Mouse (Mus musculus) heart, embryonic 16.5 days (tissue): ENCODE measurements around the gene Pde6g. TPM values are rescaled to one million over a fixed set of nuclear protein-coding genes. Genes with fewer than 3 reads are reported as not detected.

Source experiments
- ATAC-seq: fragments of 200-750 bp; cut with Nextera tagmentation; replicated peaks from 2 replicates; pipeline ENCODE4 v1.8.0; 2017; ENCODE audit warnings: moderate number of reproducible peaks; ENCODE audit not compliant: insufficient read depth, low FRiP score; ENCODE audit errors: extremely low read depth
- H3K27ac ChIP-seq: fragments of 300-500 bp; sonication (generic); 2 replicates; pipeline ENCODE4 v1.5.1; 2014; ENCODE audit warnings: mild to moderate bottlenecking, low read length, control low read depth, moderate library complexity
- H3K27me3 ChIP-seq: fragments of 300-500 bp; sonication (generic); 2 replicates; pipeline ENCODE4 v1.6.1; 2014; ENCODE audit warnings: low read length, mixed read lengths; ENCODE audit not compliant: control insufficient read depth, insufficient read depth
- H3K36me3 ChIP-seq: fragments of 300-500 bp; sonication (generic); 2 replicates; pipeline ENCODE4 v1.6.1; 2014; ENCODE audit not compliant: control insufficient read depth, insufficient read depth
- H3K4me1 ChIP-seq: fragments of 300-500 bp; sonication (generic); 2 replicates; pipeline ENCODE4 v1.6.1; 2014; ENCODE audit warnings: low read length, mixed read lengths; ENCODE audit not compliant: control insufficient read depth, insufficient read depth
- H3K4me2 ChIP-seq: fragments of 300-500 bp; sonication (generic); 2 replicates; pipeline ENCODE4 v1.6.1; 2014; ENCODE audit warnings: low read depth, mild to moderate bottlenecking, control low read depth, low read length
- H3K4me3 ChIP-seq: fragments of 300-500 bp; sonication (generic); 2 replicates; pipeline ENCODE4 v1.5.1; 2014; ENCODE audit warnings: mild to moderate bottlenecking, control low read depth, low read length
- H3K9ac ChIP-seq: fragments of 300-500 bp; sonication (generic); 2 replicates; pipeline ENCODE4 v1.6.1; 2014; ENCODE audit warnings: low read length, control low read depth
- H3K9me3 ChIP-seq: fragments of 300-500 bp; sonication (generic); replicated peaks from 2 replicates; pipeline ENCODE4 v1.6.1; 2016; ENCODE audit warnings: low read length; ENCODE audit not compliant: control insufficient read depth
- WGBS: fragments of 180-500 bp; shearing (Covaris S2); extraction: QIAGEN DNeasy Blood & Tissue Kit; methylation state at CpG from one replicate; pipeline ENCODE4 v1.1.7; 2014; 5-methylcytosine and 5-hydroxymethylcytosine counted together
- polyA plus RNA-seq: library from polyadenylated mRNA; unstranded; fragments of >200 nt; fragmentation: Nextera tagmentation; extraction: Ambion mirVana; gene quantifications from 2 replicates; pipeline ENCODE4 v1.2.1, GENCODE M21; 2015

Pde6g gene
- 0.28 and 0.29 TPM in 2 replicates for polyA plus RNA-seq

DNA sequence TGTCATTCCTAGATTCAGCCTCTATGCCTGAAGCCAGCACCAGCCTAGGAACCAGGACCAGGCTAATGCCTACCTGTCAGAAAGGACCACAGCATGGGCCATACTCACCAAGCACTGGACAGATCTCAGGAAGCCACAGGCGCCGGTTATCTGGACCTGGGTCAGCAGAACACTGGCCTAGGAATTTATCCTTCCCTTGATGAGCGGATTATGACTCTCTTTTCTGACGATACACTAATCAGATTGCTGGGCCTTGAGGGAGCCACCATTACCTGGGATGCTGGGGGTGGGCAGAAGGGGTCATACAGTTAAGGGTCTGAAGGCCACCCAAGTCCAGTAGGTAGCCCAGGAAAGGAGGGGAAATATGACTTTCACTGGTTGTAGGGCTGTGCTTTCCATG, at the start of gene Pde6g:
TSS of gene Pde6g (minus strand) at position 195 of the 400 bp plus-strand sequence.
- no peak within 1 kb of the TSS for H3K4me2 ChIP-seq
- peaks cover 5% of the 10 kb centered on the region for H3K4me1 ChIP-seq
- H3K9me3 ChIP-seq: no peaks in the 10 kb centered on the region
- no peak within 1 kb of the TSS for H3K9ac ChIP-seq
- no peaks in the 10 kb centered on the region for H3K36me3 ChIP-seq
- no peaks in the 10 kb centered on the region for H3K27me3 ChIP-seq
- no peak within 1 kb of the TSS for H3K4me3 ChIP-seq
- ATAC-seq: no peak
- WGBS: 80% methylated on average over 4 of the region's 4 CpGs
- H3K27ac ChIP-seq: no peak within 1 kb of the TSS

DNA sequence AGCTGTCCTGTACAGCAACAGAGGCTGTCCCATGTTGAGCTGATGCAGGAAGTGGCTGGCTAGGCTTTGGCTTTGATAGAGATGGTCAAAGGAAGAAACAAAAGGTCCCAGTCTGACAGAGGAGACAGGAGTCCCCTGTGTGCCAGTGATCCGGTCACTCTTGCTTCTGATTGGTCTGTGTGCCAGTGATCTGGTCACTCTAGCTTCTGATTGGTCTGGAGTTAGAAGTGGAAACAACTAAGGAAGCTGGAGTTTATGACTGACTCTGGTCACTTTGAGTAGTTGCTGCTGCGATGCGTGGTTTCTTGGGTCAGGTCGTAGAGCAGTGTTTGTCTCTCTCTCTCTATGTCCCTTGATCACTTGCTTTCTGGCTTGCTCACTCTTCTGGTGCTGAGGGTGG, 48.4 kb upstream of the Pde6g start:
- H3K27me3 ChIP-seq: no peaks in the 10 kb centered on the region
- H3K9me3 ChIP-seq: no peaks in the 10 kb centered on the region
- peaks cover 6% of the 10 kb centered on the region; the same call in 1 of the 2 replicates for H3K4me1 ChIP-seq
- H3K27ac ChIP-seq: no peak overlapping the region
- no peak for ATAC-seq
- no peak overlapping the region for H3K4me2 ChIP-seq
- peaks cover 13% of the 10 kb centered on the region; the same call in 1 of the 2 replicates for H3K36me3 ChIP-seq
- no peak overlapping the region for H3K4me3 ChIP-seq
- H3K9ac ChIP-seq: no peak overlapping the region
- 78% methylated on average over 4 of the region's 4 CpGs for WGBS

DNA sequence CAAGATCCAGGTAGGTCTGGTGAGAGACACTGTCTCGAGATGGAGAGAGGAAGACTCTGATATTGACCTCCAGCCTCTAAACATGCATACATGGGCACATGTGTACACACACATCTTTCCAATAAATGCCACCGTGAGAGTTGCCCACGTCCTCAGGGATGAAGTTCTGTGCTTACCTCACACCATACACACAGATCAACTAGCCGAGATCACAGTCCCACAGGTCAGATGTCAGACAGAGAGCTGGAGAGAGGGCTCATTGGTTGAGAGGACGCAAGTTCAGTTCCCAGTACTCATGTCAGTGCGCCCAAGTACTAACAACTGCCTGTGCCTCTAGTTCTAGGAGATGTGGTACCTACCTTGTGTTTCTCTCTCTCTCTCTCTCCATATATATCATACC, 47.7 kb upstream of the Pde6g start:
- 55% methylated on average over 6 of the region's 6 CpGs for WGBS
- H3K9ac ChIP-seq: no peak overlapping the region

DNA sequence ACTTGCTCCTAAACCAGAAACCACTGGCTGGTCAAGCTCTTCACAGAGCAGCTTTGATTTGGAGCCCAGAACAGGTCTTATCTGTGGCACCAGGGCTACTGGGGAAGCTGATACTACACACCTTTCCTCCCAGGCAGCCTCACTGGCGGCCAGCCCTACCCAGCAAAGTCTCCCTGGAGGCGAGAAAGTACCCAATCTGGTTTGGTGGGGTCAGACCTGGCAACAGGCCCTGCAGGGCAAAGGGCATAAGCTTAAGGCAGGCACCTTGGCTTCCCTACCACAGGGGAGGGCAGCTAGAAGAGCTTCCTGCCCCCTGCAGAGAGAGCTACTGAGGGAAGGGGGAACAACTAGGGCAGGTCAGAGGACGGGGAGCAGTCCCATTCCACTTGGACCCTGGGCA, 47.1 kb upstream of the Pde6g start:
- H3K27me3 ChIP-seq: no peaks in the 10 kb centered on the region
- no peak for ATAC-seq
- H3K9me3 ChIP-seq: no peaks in the 10 kb centered on the region
- no peak overlapping the region for H3K4me2 ChIP-seq
- peaks cover 6% of the 10 kb centered on the region; the same call in 1 of the 2 replicates for H3K4me1 ChIP-seq
- WGBS: 16% methylated on average over 3 of the region's 3 CpGs
- H3K4me3 ChIP-seq: no peak overlapping the region
- H3K36me3 ChIP-seq: peaks cover 15% of the 10 kb centered on the region
- peak overlapping the region; percentile 18; the same call in 1 of the 2 replicates for H3K9ac ChIP-seq
- H3K27ac ChIP-seq: no peak overlapping the region

More for the DNA sequence above, 47.7 kb upstream of the Pde6g start:
- Histone ChIP-seq H3K4me2 (no peak overlapping the region), H3K36me3 (peaks cover 13% of the 10 kb centered on the region; the same call in 1 of the 2 replicates), H3K4me3 (no peak overlapping the region), H3K27ac (no peak overlapping the region), H3K27me3 (no peaks in the 10 kb centered on the region), H3K9me3 (no peaks in the 10 kb centered on the region), H3K4me1 (peaks cover 6% of the 10 kb centered on the region; the same call in 1 of the 2 replicates)
- ATAC-seq: no peak

DNA sequence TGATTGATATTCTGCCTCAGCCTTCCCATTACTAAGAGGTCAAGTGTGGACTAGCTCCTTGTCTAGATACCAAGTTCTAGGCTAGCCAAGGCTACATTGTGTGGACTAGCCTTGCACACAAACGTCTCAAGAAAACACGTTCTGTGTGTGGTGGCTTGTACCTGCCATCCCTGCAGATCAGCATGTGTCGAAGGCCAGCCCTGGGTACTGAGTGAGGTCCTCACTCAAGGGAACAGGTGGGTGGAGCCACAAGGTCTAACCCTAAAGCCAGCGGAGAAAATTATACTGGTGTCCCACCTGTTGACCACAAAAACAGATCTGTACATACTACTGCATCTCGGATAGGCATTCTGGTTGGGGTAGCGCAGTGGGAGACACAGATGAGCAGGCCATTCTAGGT, 46.6 kb upstream of the Pde6g start:
- Histone ChIP-seq H3K27ac (no peak overlapping the region), H3K4me2 (no peak overlapping the region), H3K4me1 (peaks cover 6% of the 10 kb centered on the region; the same call in 1 of the 2 replicates), H3K27me3 (no peaks in the 10 kb centered on the region), H3K9me3 (no peaks in the 10 kb centered on the region), H3K4me3 (no peak overlapping the region), H3K9ac (no peak overlapping the region), H3K36me3 (peaks cover 20% of the 10 kb centered on the region)
- ATAC-seq: no peak
- 77% methylated on average over 6 of the region's 6 CpGs for WGBS

DNA sequence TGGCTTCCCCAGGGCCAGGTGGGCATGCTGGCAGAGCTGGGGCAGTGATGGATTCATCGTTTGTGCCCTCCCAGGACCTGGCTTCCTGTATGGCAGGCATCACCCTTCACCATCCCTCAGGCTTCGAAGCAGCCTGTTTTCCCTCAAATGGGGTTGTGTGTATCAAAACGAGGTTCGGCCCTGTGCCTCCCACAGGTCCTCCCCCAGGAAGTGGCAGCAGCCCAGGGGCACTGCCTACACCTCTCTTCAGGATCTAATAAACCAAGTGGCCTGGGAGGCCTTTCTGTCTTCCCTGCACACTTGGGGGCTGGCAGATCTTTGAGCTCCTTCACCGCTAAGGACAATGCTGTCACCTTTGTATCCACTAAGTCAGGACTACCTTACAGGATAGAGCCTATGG, 45.6 kb upstream of the Pde6g start:
- no peak overlapping the region for H3K4me3 ChIP-seq
- no peaks in the 10 kb centered on the region for H3K9me3 ChIP-seq
- no peak overlapping the region for H3K9ac ChIP-seq
- no peaks in the 10 kb centered on the region for H3K27me3 ChIP-seq
- H3K36me3 ChIP-seq: peaks cover 20% of the 10 kb centered on the region
- no peak overlapping the region for H3K27ac ChIP-seq
- ATAC-seq: no peak
- WGBS: 87% methylated on average over 5 of the region's 5 CpGs
- H3K4me2 ChIP-seq: no peak overlapping the region
- H3K4me1 ChIP-seq: peaks cover 6% of the 10 kb centered on the region; the same call in 1 of the 2 replicates

DNA sequence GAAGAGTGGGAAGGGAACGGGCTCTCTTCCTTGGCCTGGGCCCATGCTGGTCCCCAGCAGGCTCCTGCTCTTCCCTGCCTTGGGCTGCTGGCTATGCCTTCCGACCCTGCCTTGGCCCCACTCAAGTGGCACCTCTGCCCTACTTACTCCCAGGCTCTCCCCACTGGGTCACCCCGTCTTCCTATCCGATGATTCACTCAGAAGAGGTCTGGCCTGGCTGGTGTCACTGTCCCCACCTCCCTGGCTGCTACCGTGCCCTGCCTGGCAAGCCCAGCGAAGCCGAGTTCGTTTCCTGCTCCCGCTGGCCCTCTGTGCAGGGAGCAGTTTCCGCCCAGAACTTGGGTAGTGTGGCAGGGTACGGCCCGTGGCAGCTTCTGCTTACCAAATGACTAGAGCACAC, 44.9 kb upstream of the Pde6g start:
- H3K4me2 ChIP-seq: no peak overlapping the region
- no peak for ATAC-seq
- H3K4me3 ChIP-seq: no peak overlapping the region
- H3K27ac ChIP-seq: no peak overlapping the region
- H3K9ac ChIP-seq: no peak overlapping the region
- 93% methylated on average over 12 of the region's 12 CpGs for WGBS
- no peaks in the 10 kb centered on the region for H3K9me3 ChIP-seq
- peaks cover 9% of the 10 kb centered on the region for H3K4me1 ChIP-seq
- H3K36me3 ChIP-seq: peaks cover 20% of the 10 kb centered on the region
- H3K27me3 ChIP-seq: no peaks in the 10 kb centered on the region

DNA sequence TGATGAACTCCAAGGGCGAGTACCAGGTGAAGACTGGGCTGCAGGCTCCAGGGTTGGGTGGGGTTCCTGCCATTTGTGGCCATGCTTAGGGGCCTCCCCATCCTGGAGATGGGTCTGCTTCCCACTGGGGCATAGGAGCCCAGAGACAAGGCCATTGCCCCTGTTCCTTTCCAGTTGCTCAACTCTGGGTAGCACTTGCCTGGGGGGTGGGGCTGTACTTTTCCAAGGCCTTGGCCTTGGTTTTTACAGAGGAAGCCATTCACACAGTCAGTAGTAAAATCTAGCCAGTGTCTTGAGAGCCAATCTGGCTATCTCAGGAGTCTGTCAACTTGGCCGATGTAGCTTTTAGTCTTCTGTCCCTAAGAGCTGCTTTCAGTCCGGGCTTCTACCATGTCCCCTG, 44.1 kb upstream of the Pde6g start:
- Histone ChIP-seq H3K9me3 (no peaks in the 10 kb centered on the region), H3K27me3 (no peaks in the 10 kb centered on the region), H3K9ac (no peak overlapping the region), H3K4me2 (no peak overlapping the region), H3K4me3 (no peak overlapping the region), H3K36me3 (peaks cover 20% of the 10 kb centered on the region), H3K4me1 (peaks cover 15% of the 10 kb centered on the region), H3K27ac (no peak overlapping the region)
- ATAC-seq: no peak
- 90% methylated on average over 3 of the region's 3 CpGs for WGBS

DNA sequence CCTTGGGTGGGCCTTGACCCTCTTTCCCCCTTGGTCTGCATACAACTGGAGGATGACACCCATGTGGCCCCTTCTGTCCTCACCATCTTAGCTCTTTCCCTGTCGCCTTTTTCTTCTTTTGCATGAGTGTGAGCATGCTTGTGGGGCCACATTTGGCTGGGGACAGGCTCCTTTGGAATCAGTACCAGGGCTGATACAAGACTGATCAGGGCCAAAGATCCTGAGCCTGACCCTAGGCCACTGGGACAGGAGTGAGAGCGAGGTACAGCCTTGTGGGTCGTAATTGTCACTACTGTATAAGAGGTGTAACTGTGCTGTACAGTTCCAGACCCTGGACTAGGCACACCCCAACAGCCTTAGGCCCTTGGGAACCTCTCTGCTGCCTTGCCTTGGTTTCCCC, 40.6 kb upstream of the Pde6g start:
- Histone ChIP-seq H3K36me3 (peaks cover 25% of the 10 kb centered on the region), H3K27ac (no peak overlapping the region), H3K4me1 (peaks cover 24% of the 10 kb centered on the region), H3K27me3 (no peaks in the 10 kb centered on the region), H3K4me3 (no peak overlapping the region), H3K9me3 (no peaks in the 10 kb centered on the region), H3K9ac (no peak overlapping the region), H3K4me2 (no peak overlapping the region)
- WGBS: 79% methylated on average over 3 of the region's 3 CpGs
- no peak for ATAC-seq
